In genomic region chr4:149511221-149511646, GRCm38 (mm10) we compare ENCODE assay signal across 16 mouse cellular contexts. TPM values are rescaled to one million over a fixed set of nuclear protein-coding genes. Genes with fewer than 3 reads are reported as not detected.
DNase-seq lines count a peak whose midpoint lies in the region; ATAC-seq and TF ChIP-seq lines count a peak whose summit lies in the region.
"Had no signal": no experiment of that assay in that cellular context is flagged by ENCODE, and none has a peak within 500 bp of the region (broad histone marks: within the 10 kb centered on the region; RNA-seq: fewer than 3 reads in every experiment).

No protein-coding gene starts in this region.

- no peaks in the 10 kb centered on the region for H3K36me3 ChIP-seq in forebrain, embryonic 16.5 days (ENCODE audit: control insufficient read depth, insufficient read depth)
- H3K36me3 ChIP-seq: heart, embryonic 10.5 days had no signal

- H3K9ac ChIP-seq in forebrain, embryonic 16.5 days (replicated peaks; ENCODE audit: low read depth, low read length): no peak overlapping the region

- peaks cover 7% of the 10 kb centered on the region; the same call in 1 of the 2 replicates for H3K4me1 ChIP-seq in forebrain, embryonic 16.5 days (replicated peaks; ENCODE audit: control insufficient read depth, insufficient read depth, low read length)

- TF ChIP-seq CTCF in layer of hippocampus, adult 2 months (conservative IDR thresholded peaks at IDR 0.05): no peak

- no peak overlapping the region for H3K4me3 ChIP-seq in layer of hippocampus, adult 2 months
- H3K4me3 ChIP-seq in forebrain, embryonic 16.5 days (replicated peaks; ENCODE audit: low read length): no peak overlapping the region
- H3K4me3 ChIP-seq: heart, embryonic 10.5 days had no signal

- H3K27me3 ChIP-seq in forebrain, embryonic 16.5 days (replicated peaks; ENCODE audit: control insufficient read depth, insufficient read depth, low read length): no peaks in the 10 kb centered on the region

- DNase-seq in layer of hippocampus, adult 2 months (ENCODE audit: low spot score in 2 of 2): peak in 1 of 2 experiments; percentile 19
- no peak for DNase-seq in layer of hippocampus, postnatal 25 days (ENCODE audit: extremely low spot score in 1 of 2, low spot score in 1 of 2)
- peak; percentile 40 for DNase-seq in 416B (ENCODE audit: low read depth)
- DNase-seq in lung, postnatal 10 days: peak; percentile 61
- DNase-seq in right cerebral cortex, postnatal 14 days: no peak
- DNase-seq in heart, adult 9 months (ENCODE audit: low spot score in 2 of 2): no peak
- DNase-seq: cerebellum, adult 8-10 months; embryo, embryonic 11 days; thymus, adult 18-20 months had no signal

- H3K9me3 ChIP-seq in forebrain, embryonic 16.5 days (ENCODE audit: control insufficient read depth, low read length): no peaks in the 10 kb centered on the region
- H3K9me3 ChIP-seq: heart, embryonic 10.5 days had no signal

- H3K4me2 ChIP-seq in forebrain, embryonic 16.5 days (ENCODE audit: low read length): no peak overlapping the region

- peak overlapping the region; percentile 37 for H3K27ac ChIP-seq in layer of hippocampus, adult 2 months
- H3K27ac ChIP-seq in forebrain, embryonic 16.5 days (ENCODE audit: low read length): peak overlapping the region; percentile 42
- H3K27ac ChIP-seq: heart, embryonic 10.5 days; kidney, postnatal 0 days had no signal

- ATAC-seq in forebrain, embryonic 16.5 days: peak; percentile 80

- WGBS in forebrain, embryonic 16.5 days: 20% methylated on average over 6 of the region's 6 CpGs

RNA-seq across cellular contexts. Expression of gene Ctnnbip1, which starts 6.8 kb away (rescaled TPM):
- total RNA-seq in layer of hippocampus, adult 2 months (2021): 10 to 100 TPM; 32.2 to 34.4 TPM
- total RNA-seq in layer of hippocampus, postnatal 25 days (2021): 10 to 100 TPM; 39.5 to 41.1 TPM
- polyA plus RNA-seq in forebrain, embryonic 16.5 days (2015; fragmentation: Nextera tagmentation; extraction: Ambion mirVana): 94.1 and 105 TPM in 2 replicates

RNA-seq across cellular contexts. Expression of gene Lzic, which starts 26.2 kb away (rescaled TPM):
- 10 to 100 TPM; 15.3 to 16.9 TPM for total RNA-seq in layer of hippocampus, adult 2 months (2021)
- 10 to 100 TPM; 19.5 to 21.5 TPM for total RNA-seq in layer of hippocampus, postnatal 25 days (2021)
- 47.3 and 51.7 TPM in 2 replicates for polyA plus RNA-seq in forebrain, embryonic 16.5 days (2015; fragmentation: Nextera tagmentation; extraction: Ambion mirVana)

RNA-seq across cellular contexts. Expression of gene Nmnat1, which starts 26.2 kb away (rescaled TPM):
- 1 to 10 TPM; 8.9 to 9.0 TPM for total RNA-seq in layer of hippocampus, adult 2 months (2021)
- 1 to 10 TPM; 8.0 to 8.4 TPM for total RNA-seq in layer of hippocampus, postnatal 25 days (2021)
- polyA plus RNA-seq in forebrain, embryonic 16.5 days (2015; fragmentation: Nextera tagmentation; extraction: Ambion mirVana): 10.9 and 11.1 TPM in 2 replicates

RNA-seq across cellular contexts. Expression of gene Tmem274, which starts 34.1 kb away (rescaled TPM):
- total RNA-seq in layer of hippocampus, adult 2 months (2021): not detected
- total RNA-seq in layer of hippocampus, postnatal 25 days (2021): not detected
- 0.57 TPM in 1 of 2 replicates, not detected in the other for polyA plus RNA-seq in forebrain, embryonic 16.5 days (2015; fragmentation: Nextera tagmentation; extraction: Ambion mirVana)
- total RNA-seq: layer of hippocampus, postnatal 36 days; MEL had no signal
- polyA plus RNA-seq: kidney, postnatal 0 days; limb, embryonic 11.5 days; neural tube, embryonic 14.5 days had no signal

RNA-seq across cellular contexts. Expression of gene Rbp7, which starts 56.5 kb away (rescaled TPM):
- total RNA-seq in layer of hippocampus, adult 2 months (2021): not detected
- total RNA-seq in layer of hippocampus, postnatal 25 days (2021): not detected
- not detected in 2 replicates for polyA plus RNA-seq in forebrain, embryonic 16.5 days (2015; fragmentation: Nextera tagmentation; extraction: Ambion mirVana)
- total RNA-seq: layer of hippocampus, postnatal 36 days; MEL had no signal
- polyA plus RNA-seq: limb, embryonic 11.5 days; neural tube, embryonic 14.5 days had no signal

Comparison
In these comparisons a context has a peak if more than half of its experiments do, and no peak if none do; other contexts are left out.
1. DNase-seq: peak in 416B (single experiment) and lung, postnatal 10 days (single experiment); none in layer of hippocampus, postnatal 25 days (0 of 2), right cerebral cortex, postnatal 14 days (single experiment) and heart, adult 9 months (0 of 2).